Mouse (Mus musculus) heart, postnatal 10 days (tissue): Measurements from ENCODE around the gene Rtl6. TPM values are rescaled to one million over a fixed set of nuclear protein-coding genes. Genes with fewer than 3 reads are reported as not detected.

ENCODE experiments used
- DNase-seq, 2 experiments: peaks; one replicate each; pipeline ENCODE4 v3.0.0; 2021
- intact Hi-C: fragments of 180-260 bp; cut with DNase I; formaldehyde crosslinking; loops from one replicate; pipeline ENCODE4 v1.15.1; 2025
- total RNA-seq, 2 experiments: library from RNA; stranded (reverse); gene quantifications; 2 replicates each; pipeline ENCODE4 v1.2.3; 2021

Gene Rtl6
- total RNA-seq, 2 experiments from 2014 or later = 7.9 to 9.2 TPM

GRCm38 (mm10) chr15:84538974-84539588 is 18.5 kb downstream of the Rtl6 start:
- intact Hi-C loops = loop anchor here (5.0 kb wide), 2 partner anchors 73 to 93 kb away; no protein-coding TSS in a partner anchor
- no peak for DNase-seq

- no peak for DNase-seq
- intact Hi-C loops = loop anchor here (5.0 kb wide), 2 partner anchors 75 to 95 kb away; no protein-coding TSS in a partner anchor
Observed at GRCm38 (mm10) chr15:84537117-84537516, 20.5 kb downstream of the Rtl6 start.

- intact Hi-C loops = loop anchor here (5.0 kb wide), 2 partner anchors 76 to 96 kb away; no protein-coding TSS in a partner anchor
- DNase-seq = no peak
Observed at GRCm38 (mm10) chr15:84536611-84537010, 21.0 kb downstream of the Rtl6 start.

- no peak for DNase-seq
- intact Hi-C loops = loop anchor here (5.0 kb wide), 2 partner anchors 76 to 96 kb away; no protein-coding TSS in a partner anchor
Observed at GRCm38 (mm10) chr15:84535953-84536352, 21.7 kb downstream of the Rtl6 start.

GRCm38 (mm10) chr15:84532211-84532610 is 25.4 kb downstream of the Rtl6 start:
- intact Hi-C loops = no loop called here
- no peak for DNase-seq

- intact Hi-C loops = no loop called here
- no peak for DNase-seq
Observed at GRCm38 (mm10) chr15:84531535-84531934, 26.1 kb downstream of the Rtl6 start.

- no peak for DNase-seq
- intact Hi-C loops = no loop called here
Observed at GRCm38 (mm10) chr15:84526921-84527320, 30.7 kb downstream of the Rtl6 start.

GRCm38 (mm10) chr15:84525222-84525883 is 32.3 kb downstream of the Rtl6 start:
- no peak for DNase-seq
- intact Hi-C loops = no loop called here

- no peak for DNase-seq
- intact Hi-C loops = no loop called here
Observed at GRCm38 (mm10) chr15:84522953-84523689, 34.5 kb downstream of the Rtl6 start.

GRCm38 (mm10) chr15:84521486-84521885 is 36.1 kb downstream of the Rtl6 start:
- intact Hi-C loops = no loop called here
- no peak for DNase-seq

- intact Hi-C loops = no loop called here
- DNase-seq = no peak
Observed at GRCm38 (mm10) chr15:84518540-84518939, 39.1 kb downstream of the Rtl6 start.

GRCm38 (mm10) chr15:84512626-84513296 is 44.9 kb downstream of the Rtl6 start:
- DNase-seq = peak; percentile 14 to 34
- intact Hi-C loops = no loop called here

- intact Hi-C loops = no loop called here
- DNase-seq = no peak
Observed at GRCm38 (mm10) chr15:84509981-84510380, 47.6 kb downstream of the Rtl6 start.

- intact Hi-C loops = no loop called here
- no peak for DNase-seq
Observed at GRCm38 (mm10) chr15:84509161-84509560, 48.5 kb downstream of the Rtl6 start.

GRCm38 (mm10) chr15:84506026-84506425 is 51.6 kb downstream of the Rtl6 start:
- no peak for DNase-seq
- intact Hi-C loops = no loop called here

- intact Hi-C loops = no loop called here
- DNase-seq = peak; percentile 25 to 45
Observed at GRCm38 (mm10) chr15:84504895-84505294, 52.7 kb downstream of the Rtl6 start.

Other genes with a start within 250 kb of the Rtl6 start
- 1 to 10 TPM; 1.7 to 2.5 TPM for gene Parvg, start 233.8 kb downstream of the Rtl6 start, total RNA-seq
- 1 to 10 TPM; 2.2 to 2.3 TPM for gene Shisal1, start 110.7 kb downstream of the Rtl6 start, total RNA-seq
- 10 to 100 TPM in 1 of 2 experiments, 1 to 10 TPM in 1; 7.0 to 11.9 TPM for gene Prr5, start 111.8 kb upstream of the Rtl6 start, total RNA-seq
- gene Arhgap8, start 162.2 kb upstream of the Rtl6 start, total RNA-seq = 1 to 10 TPM; 1.6 to 2.0 TPM